Mouse (Mus musculus) heart, postnatal 0 days (tissue): ENCODE results near the gene Cdkn1b.

Experiments
- CTCF ChIP-seq: IDR thresholded peaks from 2 replicates; pipeline ENCODE4 v1.5.1; 2016; ENCODE audit warnings: antibody characterized with exemption, control low read depth, low read depth
- EP300 ChIP-seq: IDR thresholded peaks from 2 replicates; pipeline ENCODE4 v1.6.1; 2016; ENCODE audit warnings: antibody characterized with exemption, low read depth

DNA sequence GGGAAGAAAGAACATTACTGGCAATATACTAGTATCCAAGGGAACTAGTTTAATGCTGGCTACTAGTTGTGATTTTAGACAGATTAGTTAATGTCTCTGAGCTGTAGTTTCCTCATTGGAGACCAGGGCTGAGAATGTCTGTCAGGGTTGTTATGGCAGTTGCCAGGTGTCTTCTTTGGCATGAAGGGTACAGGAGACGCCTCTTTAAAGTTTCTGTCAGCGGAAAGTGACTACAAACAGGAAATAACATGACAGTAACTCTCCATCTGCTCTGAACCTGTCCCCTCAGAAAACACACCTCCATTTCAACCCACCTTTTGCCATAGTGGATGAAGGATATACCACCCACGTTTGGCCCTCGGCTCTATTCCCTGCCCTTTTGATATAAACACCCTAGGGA lies 36.5 kb upstream of the Cdkn1b start:
- TF ChIP-seq CTCF (no peak), EP300 (no peak)
